Mouse (Mus musculus): ENCODE results near the gene A030003K21Rik.
A peak's percentile ranks its signal among the peaks of the same experiment; 100 is the strongest.
"Not testable (repeated sequence)": the region's sequence is repeated elsewhere in the genome, so short reads cannot be mapped to it uniquely, and the experiment has no call there.

Gene A030003K21Rik

DNA sequence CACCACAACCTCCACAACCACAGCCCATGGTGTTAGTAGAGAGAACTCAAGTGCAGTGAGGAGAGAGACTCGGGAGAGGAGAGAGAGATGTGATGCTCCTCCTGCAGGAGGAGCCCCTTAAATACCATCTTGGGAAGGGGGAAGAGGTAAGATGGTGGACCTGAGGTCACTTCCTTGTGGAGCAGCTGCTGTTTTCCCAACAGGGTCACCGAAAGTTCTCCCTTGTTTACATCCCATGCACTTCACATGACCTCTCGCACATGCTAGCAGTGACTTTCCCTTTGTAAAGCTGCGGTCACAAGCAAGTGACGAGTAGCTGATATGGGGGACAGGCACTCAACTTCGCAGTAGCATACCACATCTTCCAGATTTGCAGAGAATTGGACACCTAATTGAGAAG, at the start of gene A030003K21Rik:
A030003K21Rik (minus strand) TSS at position 94 of the 400 bp plus-strand sequence.
- not testable (repeated sequence) for DNase-seq (ENCODE audit: low spot score)

DNA sequence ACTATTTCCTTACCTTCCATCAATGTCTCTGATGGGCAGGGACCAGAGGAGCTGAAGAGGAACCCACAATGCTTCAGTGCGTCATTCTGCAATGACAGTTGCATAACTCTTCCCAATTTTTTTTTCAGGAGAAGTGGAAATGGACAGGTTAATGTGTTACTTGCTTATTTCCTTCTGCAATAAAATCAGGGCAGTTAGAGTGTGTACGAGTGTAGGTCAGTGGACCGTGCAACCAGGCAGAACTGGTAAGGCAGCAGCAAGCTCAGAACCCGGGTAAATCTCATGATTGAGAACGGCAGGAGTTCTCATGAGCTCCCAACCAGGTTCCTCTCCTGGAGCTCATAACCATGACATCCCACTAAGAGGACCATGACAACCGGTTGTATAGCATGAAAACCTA, 48.9 kb upstream of the A030003K21Rik start:
- DNase-seq (ENCODE audit: low spot score), result no peak

DNA sequence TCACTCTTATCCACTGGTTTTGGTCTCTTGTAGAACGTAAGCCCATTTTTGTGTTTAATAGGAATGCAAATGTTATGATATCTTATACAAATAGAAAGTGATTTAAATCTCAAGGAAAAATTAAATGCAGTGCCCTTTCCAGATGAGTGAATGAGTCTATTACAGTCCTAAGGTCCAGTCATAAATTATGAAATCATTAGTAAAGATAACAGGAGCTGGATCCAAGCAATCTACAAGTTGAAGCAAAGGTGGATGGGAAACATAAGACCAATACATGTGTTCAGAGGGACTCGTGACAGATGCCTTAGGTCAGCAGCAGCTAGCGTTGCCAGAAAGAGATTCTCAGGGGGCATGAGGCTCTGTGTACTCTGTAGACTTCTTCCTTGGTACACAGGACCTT, 48.4 kb upstream of the A030003K21Rik start:
- DNase-seq (ENCODE audit: low spot score), result no peak

DNA sequence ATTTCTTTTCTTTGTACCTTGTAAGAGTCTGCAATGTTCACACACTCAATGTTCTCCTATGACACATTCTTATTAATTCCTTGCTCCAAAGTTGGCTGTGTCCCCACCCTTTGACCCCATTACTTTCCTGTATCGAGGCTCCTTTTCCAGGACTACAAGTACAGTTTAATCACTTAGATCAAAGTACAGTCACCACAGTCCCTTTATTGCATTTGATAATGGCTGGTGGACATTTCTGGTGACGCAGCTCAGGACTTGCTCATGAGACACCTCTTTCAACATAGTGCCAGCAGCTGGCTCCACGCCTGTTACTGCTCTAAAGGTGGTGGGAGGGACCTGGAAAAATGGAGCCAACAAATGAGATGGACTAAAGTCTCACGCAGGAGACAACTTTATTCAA, 47.9 kb upstream of the A030003K21Rik start:
- no peak for DNase-seq (ENCODE audit: low spot score)

DNA sequence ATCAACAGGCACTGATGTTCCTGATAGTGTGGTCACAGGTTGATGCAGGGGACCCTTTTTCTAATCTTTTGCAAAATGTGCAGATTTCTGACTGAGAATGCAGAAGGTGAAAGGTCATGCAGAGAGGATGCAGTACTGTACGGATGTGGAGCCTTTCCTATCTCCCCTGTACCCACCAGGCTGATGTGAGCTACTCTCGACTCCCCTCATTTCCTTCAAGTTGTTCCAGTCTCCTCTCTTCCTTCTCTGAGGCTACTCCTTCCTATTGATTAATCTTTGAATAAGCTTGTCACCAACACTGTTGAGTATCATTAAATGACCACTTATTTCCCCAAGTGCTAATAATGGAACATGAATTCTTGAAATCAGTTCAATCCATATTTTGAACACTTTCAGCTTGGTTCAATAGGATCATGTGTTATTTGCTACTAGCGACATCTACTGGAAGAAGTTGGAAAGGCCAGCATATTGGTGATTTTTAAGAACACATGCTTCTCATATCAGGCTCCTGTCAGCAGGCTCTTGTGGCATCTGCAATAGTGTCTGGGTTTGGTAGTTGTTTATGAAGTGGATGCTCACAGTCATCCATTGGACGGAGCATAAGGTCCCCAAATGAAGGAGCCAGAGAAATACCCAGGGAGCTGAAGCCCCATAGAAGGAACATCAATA, 44.5 kb upstream of the A030003K21Rik start:
- DNase-seq (ENCODE audit: low spot score), result peak; percentile 88

DNA sequence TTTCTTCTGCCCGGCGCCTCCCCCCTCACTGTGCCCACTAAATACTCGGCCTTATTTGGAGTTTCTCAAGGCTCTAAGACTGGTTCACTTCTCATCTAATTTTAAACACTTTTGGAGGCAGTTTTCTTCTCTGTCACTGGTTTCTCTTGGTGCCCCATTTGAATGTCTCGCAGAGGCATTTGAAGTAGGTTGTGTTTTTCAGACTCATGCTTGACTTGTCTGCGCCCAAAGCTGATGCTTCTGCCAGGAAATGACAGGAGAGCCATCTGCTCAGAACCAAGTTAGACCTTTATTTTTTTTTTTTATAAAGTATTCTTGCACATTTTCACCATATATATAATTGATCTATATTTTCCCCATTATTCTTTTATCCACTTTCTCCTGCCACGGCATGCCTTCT, 43.5 kb upstream of the A030003K21Rik start:
- no peak for DNase-seq (ENCODE audit: low spot score)

DNA sequence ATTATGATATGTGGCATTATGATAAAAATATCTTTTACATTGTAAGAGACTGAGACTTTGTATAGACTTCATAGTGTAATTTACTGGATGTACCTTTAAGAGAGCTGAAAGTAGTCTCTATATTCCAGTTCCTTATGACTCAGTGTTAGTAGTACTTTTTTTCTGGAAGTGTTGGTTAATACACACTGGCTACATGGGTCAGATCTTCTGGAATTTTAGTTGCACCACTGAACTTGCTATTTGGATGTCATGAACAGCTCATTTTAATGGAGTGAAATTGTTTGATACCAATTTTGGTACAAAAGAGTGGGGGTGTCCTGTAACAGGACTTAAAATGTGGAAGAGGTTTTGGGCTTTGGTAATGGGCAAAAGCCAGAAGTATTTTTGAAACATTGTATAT, 34.7 kb upstream of the A030003K21Rik start:
- no peak for DNase-seq (ENCODE audit: low spot score)

DNA sequence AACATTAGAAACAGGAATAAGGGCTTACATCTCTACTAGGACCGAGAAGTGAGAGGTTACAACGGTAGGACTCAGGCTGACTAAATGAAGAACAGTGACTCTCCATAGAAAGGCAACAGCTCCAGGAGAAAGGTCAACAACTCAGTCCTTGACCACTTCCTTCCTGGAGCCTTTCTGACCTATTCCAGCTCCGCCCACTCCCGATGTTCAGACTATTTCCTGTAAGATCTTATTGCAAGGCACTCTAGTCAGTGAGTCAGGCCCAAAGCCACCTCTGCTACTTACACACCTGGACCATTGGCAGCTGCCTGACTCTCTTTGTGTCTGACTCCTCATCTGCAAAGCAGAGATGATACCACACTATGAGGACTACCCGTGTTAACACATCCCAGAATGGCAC, 32.6 kb upstream of the A030003K21Rik start:
- DNase-seq (ENCODE audit: low spot score), result no peak

DNA sequence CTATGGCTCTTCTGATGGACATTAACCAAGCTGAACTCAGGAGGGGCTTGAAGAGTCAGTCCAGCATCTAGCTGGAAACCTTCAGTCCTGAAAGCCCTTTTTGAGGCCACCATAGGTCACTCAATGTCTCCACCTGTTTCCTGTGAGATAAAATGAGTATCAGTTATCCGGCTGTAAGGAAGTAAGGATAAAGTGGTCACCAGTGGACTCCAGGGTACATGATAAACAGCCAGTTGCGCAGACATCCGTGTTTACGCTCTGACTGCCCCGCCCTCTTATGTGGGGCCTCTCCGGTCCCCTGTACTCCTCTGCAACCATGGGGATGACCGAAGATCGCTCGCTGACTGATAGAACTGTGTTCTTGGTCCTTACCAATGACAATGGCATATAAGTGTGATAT, 31.2 kb upstream of the A030003K21Rik start:
- DNase-seq (ENCODE audit: low spot score), result no peak

DNA sequence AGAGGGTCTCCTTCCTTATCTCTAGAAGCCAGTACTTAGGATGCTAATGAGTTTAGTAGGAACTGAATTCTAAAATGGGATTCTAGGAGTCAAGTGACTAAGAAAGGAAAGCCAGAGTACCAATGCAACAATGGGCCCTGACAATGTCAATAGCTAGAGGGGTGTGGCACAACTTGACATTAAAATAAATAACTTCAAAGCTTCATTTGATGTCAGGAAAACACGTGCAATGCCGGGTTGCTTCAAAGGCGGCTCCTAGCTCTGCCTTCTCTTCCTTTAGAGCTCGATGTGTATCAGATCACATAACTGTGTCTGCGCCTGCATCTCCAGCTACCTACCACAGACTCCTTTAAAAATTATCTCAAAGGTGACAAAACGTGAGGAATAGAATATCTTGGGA, 30.7 kb upstream of the A030003K21Rik start:
- DNase-seq (ENCODE audit: low spot score), result no peak

DNA sequence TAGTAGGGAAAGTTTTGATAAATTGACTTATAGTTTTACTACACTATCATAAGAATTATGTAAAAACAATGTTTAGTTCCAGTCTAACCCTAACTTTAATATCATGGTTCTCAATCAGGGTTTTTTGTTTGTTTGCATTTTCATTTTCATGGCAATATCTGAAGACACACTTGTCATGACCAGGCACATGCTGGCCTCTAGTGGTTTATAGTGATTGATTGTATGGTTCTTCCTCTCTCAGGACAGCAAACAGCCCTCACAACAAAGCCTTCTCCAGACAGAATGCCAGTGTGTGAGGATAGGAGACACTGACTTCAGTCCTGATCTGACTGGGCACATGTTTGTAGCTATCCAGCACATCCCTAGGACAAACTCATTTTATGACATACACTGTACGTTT, 30.1 kb upstream of the A030003K21Rik start:
- DNase-seq (ENCODE audit: low spot score), result no peak

DNA sequence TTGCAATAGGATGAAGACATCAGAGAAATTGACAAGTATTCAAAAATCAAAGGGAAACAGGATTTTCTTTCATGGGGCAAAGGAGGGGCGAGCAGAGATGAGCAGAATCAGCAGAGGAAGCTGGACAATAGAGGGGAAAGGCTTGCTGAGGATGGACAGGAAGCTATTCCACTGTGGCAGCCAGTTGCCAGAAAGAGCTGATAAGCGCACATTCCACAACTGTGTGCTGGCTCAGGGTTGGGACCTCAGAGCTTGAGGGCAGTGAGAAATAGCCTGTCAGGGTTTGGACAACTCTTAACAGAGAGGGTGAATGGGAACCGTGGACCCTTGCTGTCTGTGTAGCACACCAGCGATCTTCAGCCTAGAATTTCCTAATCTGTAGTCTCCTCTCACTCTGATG, 28.9 kb upstream of the A030003K21Rik start:
- no peak for DNase-seq (ENCODE audit: low spot score)

DNA sequence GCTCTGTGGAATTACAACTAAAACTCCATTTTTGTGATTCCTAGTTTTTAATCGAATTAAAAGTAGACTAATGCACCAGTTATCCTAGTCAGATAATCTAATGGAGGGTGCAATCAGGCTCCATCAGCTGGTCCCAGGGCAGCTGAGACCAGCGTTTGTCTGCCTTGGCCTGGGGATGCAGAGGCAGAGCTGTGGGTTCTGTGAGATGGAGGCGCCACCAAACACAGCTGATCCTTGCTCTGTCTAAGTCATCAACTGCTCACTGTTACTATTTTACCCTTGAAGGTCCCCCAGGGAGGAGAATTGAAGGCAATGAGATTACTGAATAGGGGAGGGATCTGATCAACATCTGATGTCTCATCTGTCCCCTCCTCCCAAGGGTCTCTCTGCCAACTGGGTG, 23.2 kb upstream of the A030003K21Rik start:
- no peak for DNase-seq (ENCODE audit: low spot score)

DNA sequence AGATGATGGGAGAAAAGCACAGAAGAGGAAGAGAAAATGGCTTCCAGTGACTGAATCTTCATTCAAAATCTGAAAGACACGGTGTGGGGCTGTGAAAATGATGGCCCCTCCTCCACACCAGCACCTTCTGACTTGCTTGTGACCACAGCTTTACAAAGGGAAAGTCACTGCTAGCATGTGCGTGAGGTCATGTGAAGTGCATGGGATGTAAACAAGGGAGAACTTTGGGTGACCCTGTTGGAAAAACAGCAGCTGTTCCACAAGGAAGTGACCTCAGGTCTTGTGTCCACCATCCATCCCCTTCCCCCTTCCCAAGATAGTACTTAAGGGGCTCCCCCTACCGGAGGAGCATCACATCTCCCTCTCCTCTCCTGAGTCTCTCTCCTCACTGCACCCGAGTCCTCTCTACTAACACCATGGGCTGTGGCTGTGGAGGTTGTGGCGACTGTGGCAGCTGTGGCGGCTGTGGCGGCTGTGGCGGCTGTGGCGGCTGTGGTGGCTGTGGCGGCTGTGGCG, 16.7 kb upstream of the A030003K21Rik start, which contains the start of gene Gm47955:
Gm47955 (plus strand) TSS at position 417 of the 516 bp plus-strand sequence.
- no peak for DNase-seq (ENCODE audit: low spot score)

DNA sequence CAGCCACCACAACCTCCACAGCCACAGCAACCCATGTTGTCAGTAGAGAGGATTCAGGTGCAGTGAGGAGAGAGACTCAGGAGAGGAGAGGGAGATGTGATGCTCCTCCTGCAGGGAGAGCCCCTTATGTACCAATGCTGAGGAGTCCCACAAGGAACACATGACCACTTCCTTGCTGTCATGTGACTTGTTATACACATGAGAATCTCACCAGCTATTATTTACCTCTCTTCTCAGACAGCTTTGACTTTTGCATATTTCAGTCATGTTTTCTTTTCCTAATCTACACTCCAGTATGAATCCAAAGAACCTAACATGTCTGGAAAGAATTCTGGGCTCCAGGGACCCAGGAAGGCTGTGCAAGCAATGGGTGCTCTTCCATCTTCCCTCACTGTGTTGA, 12.7 kb upstream of the A030003K21Rik start, which contains the start of gene Gm7544:
Gm7544 (minus strand) TSS at position 101 of the 400 bp plus-strand sequence.
- not testable (repeated sequence) for DNase-seq (ENCODE audit: low spot score)

DNA sequence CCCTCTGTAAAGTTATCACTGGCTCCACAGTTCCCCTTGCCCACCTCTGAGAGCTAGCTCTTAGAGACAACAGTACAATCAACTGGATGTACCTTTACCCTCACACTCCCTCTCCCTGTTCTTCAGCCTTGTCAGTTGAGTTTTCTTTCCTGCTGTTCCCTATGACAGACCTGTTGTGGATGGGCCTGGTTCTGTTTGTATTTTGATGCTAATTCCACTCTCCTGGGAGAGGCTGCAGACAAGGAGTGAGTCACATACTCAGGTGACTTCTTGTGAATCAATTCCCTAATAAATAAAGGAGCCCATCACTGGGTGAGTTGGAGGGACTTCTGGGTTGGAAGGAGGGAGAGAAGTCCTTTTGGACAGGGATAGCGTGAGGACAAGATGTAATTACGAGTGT, 5.4 kb upstream of the A030003K21Rik start:
- DNase-seq (ENCODE audit: low spot score), result no peak

DNA sequence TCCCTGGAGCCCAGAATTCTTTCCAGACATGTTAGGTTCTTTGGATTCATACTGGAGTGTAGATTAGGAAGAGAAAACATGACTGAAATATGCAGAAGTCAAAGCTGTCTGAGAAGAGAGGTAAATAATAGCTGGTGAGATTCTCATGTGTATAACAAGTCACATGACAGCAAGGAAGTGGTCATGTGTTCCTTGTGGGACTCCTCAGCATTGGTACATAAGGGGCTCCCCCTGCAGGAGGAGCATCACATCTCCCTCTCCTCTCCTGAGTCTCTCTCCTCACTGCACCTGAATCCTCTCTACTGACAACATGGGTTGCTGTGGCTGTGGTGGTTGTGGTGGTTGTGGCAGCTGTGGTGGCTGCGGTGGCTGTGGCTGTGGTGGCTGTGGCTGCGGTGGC, 2.8 kb upstream of the A030003K21Rik start:
- not testable (repeated sequence) for DNase-seq (ENCODE audit: low spot score)

DNA sequence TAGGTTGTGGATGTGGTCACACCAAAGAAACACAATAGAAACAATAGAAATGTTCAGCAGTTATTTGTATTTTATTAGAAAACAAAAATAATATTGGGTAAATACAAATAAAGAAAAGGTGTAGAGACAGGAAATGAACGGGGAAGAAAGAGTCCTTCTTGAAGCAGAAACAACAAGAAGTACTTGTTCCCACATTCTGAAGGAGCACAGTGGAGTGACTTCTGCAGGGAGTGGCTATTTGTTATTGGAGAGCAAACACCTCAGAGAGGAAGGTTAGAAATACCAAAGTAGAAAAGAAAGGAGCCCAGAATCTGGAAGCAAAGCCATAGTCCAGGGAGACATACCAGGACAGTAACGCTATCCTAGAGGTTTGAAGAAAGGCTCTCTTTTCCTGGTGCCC, 683 bp downstream of the A030003K21Rik start:
- DNase-seq (ENCODE audit: low spot score), result not testable (repeated sequence)

DNA sequence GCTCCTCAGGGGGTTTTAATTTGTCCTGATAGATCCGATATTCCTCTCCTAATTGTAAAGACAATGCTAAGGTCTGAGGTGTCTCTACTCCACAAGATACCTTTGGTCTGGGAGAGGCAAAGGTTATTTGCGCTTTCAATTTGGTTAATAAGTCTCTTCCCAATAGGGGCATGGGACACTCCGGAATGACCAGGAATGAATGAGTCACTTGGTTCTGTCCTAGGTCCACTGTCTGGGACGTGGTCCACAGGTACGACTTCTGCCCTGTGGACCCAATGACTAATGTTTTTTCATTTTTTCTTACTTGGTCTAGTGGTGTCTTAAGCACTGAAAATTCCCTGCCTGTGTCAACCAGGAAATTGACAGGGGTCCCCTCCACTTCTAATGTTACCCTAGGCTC, 4.5 kb downstream of the A030003K21Rik start:
- no peak for DNase-seq (ENCODE audit: low spot score)

DNA sequence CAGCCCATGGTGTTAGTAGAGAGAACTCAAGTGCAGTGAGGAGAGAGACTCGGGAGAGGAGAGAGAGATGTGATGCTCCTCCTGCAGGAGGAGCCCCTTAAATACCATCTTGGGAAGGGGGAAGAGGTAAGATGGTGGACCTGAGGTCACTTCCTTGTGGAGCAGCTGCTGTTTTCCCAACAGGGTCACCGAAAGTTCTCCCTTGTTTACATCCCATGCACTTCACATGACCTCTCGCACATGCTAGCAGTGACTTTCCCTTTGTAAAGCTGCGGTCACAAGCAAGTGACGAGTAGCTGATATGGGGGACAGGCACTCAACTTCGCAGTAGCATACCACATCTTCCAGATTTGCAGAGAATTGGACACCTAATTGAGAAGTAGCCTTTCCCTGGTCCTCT, 11.9 kb downstream of the A030003K21Rik start, which contains the start of gene Gm6217:
Gm6217 (minus strand) TSS at position 74 of the 400 bp plus-strand sequence.
- not testable (repeated sequence) for DNase-seq (ENCODE audit: low spot score)

DNA sequence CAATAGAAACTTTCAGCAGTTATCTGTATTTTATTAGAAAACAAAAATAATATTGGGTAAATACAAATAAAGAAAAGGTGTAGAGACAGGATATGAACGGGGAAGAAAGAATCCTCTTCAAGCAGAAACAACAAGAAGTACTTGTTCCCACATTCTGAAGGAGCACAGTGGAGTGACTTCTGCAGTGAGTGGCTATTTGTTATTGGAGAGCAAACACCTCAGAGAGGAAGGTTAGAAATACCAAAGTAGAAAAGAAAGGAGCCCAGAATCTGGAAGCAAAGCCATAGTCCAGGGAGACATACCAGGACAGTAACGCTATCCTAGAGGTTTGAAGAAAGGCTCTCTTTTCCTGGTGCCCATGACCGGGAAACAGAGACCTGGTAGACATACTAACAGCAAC, 12.6 kb downstream of the A030003K21Rik start:
- not testable (repeated sequence) for DNase-seq (ENCODE audit: low spot score)

DNA sequence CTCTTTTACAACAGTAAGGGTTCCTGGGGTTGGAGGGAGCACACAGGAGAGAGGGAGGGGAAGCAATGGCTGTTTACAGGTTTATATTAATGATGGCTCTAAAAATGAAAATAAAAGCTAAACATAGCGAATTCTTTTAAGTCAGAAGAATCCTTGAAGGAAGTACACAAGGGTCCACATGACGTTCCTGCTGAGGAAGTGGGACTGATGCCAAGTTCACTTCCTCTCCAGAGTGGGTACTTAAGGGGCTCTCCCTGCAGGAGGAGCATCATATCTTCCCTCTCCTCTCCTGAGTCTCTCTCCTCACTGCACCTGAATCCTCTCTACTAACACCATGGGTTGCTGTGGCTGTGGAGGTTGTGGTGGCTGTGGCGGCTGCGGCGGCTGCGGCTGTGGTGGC, 18.5 kb downstream of the A030003K21Rik start, which contains the start of gene A030014E15Rik:
A030014E15Rik (plus strand) TSS at position 268 of the 400 bp plus-strand sequence.
- DNase-seq (ENCODE audit: low spot score), result no peak

DNA sequence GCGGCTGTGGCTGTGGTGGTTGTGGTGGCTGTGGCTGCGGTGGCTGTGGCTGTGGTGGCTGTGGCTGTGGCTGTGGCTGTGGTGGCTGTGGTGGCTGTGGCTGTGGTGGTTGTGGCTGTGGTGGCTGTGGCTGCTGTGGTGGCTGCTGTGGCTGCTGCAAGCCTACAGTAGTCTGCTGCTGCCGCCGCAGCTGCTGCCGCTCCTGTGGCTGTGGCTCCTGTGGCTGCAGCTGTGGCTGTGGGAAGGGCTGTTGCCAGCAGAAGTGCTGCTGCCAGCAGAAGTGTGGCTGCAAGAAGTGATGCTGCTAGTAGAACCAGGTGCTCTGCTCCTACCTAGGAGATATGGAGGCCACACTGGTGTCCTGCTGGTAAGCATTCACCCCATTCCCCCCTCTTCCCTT, 29.8 kb downstream of the A030003K21Rik start:
- DNase-seq (ENCODE audit: low spot score), result not testable (repeated sequence)

DNA sequence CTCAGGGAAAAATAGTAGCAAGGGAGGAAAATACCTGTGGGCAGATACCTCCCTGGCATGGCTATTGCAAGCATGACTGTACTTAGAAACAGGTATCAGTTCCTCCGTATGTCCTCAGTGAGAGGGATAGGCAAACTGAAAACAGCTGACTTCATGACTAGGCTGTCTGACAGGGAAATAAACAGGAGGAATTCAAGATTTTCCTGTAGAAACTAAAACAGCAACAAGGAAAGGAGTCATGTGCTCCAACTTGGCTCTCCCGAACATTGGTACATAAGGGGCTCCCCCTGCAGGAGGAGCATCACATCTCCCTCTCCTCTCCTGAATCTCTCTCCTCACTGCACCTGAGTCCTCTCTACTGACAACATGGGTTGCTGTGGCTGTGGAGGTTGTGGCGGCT, 30.2 kb downstream of the A030003K21Rik start, which contains the start of gene A030005L19Rik:
A030005L19Rik (plus strand) TSS at position 301 of the 400 bp plus-strand sequence.
- no peak for DNase-seq (ENCODE audit: low spot score)

Measured in layer of hippocampus, adult 9-10 months (tissue).